Mouse (Mus musculus) lung, adult 2 months (tissue): ENCODE results near the gene Ddx28. TPM values are rescaled to one million over a fixed set of nuclear protein-coding genes. Genes with fewer than 3 reads are reported as not detected.
A peak's percentile ranks its signal among the peaks of the same experiment; 100 is the strongest.
"Not testable (repeated sequence)": the region's sequence is repeated elsewhere in the genome, so short reads cannot be mapped to it uniquely, and the experiment has no call there.

ENCODE experiments used
- DNase-seq: peaks from one replicate; pipeline ENCODE4 v3.0.0; 2022
- H3K4me1 ChIP-seq: fragments of 200-500 bp; 2 replicates; pipeline ENCODE4 v1.6.1; 2011; ENCODE audit warnings: low read length; ENCODE audit not compliant: control insufficient read depth, insufficient read depth
- H3K4me3 ChIP-seq: fragments of 200-500 bp; replicated peaks from 2 replicates; pipeline ENCODE3; 2011; ENCODE audit warnings: low read depth, mild to moderate bottlenecking, control low read depth, low read length; ENCODE audit errors: extremely low read depth
- CTCF ChIP-seq: fragments of 200-500 bp; IDR thresholded peaks from 2 replicates; pipeline ENCODE4 v1.5.1; 2011; ENCODE audit warnings: mild to moderate bottlenecking, low read length, control low read depth; ENCODE audit not compliant: insufficient read depth
- POLR2A ChIP-seq: fragments of 200-500 bp; IDR thresholded peaks from 2 replicates; pipeline ENCODE4 v1.6.1; 2011; ENCODE audit warnings: low read depth, mild to moderate bottlenecking, control low read depth, low read length, borderline replicate concordance; ENCODE audit errors: extremely low read depth
- WGBS: fragments of 180-500 bp; shearing (Covaris S2); methylation state at CpG from one replicate; pipeline ENCODE4 v1.1.7; 2018; 5-methylcytosine and 5-hydroxymethylcytosine counted together
- polyA plus RNA-seq: library from polyadenylated mRNA; depleted of rRNA; stranded (reverse); fragments of >200 nt; gene quantifications from 2 replicates; pipeline ENCODE4 v1.2.3, GENCODE M21; 2012

Gene Ddx28
- polyA plus RNA-seq, 1 experiment: 6.7 TPM

DNA sequence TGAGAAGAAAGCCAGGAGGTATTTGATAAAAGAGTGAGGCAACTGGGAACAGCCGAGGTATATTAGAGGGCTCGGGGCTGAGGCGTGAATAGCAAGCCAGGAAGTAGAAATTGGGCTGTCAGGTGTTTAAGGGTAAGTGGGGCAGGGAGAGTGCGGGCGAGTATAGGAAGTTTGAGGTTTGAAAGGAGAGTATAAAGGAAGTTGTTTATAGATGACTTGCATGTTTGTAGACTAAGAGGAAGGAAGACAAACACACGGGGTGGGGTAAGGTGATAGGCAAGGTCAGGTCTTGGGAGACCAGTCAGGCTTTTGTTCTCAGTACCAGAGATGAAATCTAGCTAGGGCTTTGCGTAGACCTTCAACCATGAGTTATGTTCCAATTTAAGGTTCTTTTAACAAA, 5.4 kb upstream of the Ddx28 start:
- Histone ChIP-seq H3K4me1 (no peaks in the 10 kb centered on the region), H3K4me3 (no peak overlapping the region)
- TF ChIP-seq POLR2A (no peak), CTCF (no peak)
- WGBS: 72% methylated on average over 7 of the region's 7 CpGs
- no peak for DNase-seq

DNA sequence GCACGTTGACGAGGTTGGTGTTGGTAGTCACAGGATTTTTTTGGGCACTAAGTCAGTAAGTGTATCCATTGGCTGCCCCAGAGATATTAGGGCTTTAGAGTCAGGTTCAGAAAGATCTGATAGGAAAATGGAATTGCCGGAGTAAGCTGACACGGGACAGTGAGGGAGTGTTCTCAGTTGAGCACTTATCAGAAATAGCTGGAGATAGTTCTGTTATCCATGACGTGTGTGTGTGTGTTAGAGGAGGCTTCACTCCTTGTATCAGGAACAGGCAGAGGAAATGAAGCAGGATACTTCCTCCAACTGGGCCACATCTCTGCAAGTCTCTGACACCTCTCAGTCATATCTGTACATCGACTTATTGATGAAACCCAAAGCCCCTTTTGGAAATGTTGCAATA, 4.6 kb upstream of the Ddx28 start:
- H3K4me3 ChIP-seq: no peak overlapping the region
- H3K4me1 ChIP-seq: no peaks in the 10 kb centered on the region
- 91% methylated on average over 6 of the region's 6 CpGs for WGBS
- TF ChIP-seq CTCF (no peak), POLR2A (no peak)
- DNase-seq: no peak

DNA sequence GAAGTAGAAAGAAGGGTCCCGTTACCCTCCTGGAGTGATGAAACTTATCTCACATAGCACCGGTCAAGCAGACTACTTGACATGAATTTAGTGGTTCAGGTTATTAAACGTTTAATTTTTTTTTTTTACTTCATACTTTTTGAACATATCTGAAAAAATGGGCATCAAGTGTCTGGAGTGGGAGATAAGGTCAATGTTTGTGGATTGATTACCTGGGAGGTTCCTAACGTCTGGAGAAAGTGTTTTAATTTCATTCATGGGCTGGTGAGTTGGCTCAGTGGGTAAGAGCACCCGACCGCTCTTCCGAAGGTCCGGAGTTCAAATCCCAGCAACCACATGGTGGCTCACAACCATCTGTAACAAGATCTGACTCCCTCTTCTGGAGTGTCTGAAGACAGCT, 521 bp upstream of the Ddx28 start:
- H3K4me3 ChIP-seq, DNase-seq, H3K4me1 ChIP-seq: not testable (repeated sequence)
- 70% methylated on average over 8 of the region's 8 CpGs for WGBS

DNA sequence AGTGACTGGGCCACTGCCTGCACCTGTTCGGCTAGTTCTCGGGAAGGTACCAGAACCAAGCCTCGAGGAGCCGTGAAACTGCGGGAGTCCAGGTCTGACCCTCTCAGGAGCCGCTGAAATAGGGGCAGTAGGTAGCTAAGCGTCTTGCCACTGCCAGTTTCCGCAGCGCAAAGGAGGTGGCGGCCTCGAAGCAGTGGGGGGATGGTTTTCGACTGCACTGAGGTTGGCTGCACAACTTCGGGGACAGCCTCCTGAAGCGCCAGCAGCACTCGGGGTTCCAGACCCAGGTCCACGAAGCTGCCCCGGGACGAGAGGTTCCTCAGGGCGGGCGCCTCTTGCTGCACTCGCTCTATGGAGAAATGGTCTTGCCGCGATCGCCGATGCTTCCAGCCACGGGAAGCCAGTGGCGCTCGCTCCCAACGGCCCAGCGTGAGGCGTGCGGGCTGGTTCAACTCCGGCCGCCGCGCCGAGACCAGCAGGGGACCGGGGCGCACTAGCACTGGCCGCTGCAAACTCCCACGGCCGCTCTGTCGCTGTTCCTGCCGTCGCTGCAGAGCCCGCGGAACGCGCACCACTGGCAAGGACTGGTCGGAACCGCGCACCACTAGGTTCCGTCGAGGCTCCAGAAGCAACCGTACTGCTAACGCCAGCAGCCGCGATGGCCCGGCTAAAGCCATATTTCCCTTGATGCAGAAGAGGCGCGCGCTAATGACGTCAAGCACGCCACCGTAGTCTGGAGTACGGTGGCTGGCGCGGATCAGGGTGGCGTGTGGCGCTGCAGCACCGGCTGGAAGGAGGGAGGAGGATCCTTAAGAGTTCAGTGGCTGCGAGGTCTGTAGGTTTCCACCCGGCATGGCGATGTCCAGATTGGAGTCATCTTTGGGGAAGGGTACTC, 687 bp downstream of the Ddx28 start:
- Histone ChIP-seq H3K4me3 (peak overlapping the region; percentile 97), H3K4me1 (peaks cover 3% of the 10 kb centered on the region; the same call in 1 of the 2 replicates)
- DNase-seq: peak; percentile 89
- WGBS: 1% methylated on average over 74 of the region's 74 CpGs
- TF ChIP-seq CTCF: no peak
- TF ChIP-seq POLR2A: peak; percentile 80; the same call in 1 of the 2 replicates

DNA sequence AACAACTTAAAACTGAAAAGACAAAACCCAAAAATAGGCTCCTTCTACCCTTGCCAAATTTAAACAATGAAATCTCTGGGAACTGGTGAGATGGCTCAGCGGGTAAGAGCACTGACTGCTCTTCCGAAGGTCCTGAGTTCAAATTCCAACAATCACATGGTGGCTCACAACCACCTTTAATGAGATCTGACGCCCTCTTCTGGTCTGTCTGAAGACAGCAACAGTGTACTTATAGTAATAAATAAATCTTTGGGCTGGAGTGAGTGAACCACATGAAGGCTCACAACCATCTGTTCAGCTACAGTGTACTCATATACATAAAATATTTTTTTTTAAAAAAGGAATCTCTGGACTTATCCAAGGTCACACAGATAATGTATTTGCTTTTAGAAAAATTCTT, 3.8 kb downstream of the Ddx28 start:
- H3K4me3 ChIP-seq, DNase-seq, H3K4me1 ChIP-seq: not testable (repeated sequence)
- WGBS: 60% methylated on average over 3 of the region's 3 CpGs

DNA sequence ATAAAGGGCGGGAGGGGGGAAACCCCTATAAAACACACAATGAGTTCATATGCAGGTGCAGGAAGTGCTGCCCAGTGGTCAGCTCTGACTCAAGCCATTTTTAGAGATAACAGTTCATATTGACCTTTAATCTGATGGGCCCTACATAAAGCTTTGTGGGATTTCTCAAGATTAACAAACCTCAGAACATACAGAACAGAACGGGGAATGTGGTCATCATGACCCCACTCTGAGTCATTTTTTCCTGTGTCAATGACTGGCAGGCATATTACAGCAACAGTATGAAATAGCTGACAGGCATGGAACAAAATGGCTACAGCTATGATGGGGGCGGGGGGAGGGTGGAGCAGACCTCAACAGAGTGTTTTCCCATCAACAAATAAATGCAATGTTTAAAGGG, 4.5 kb downstream of the Ddx28 start:
- no peak overlapping the region for H3K4me3 ChIP-seq
- no peak for DNase-seq
- H3K4me1 ChIP-seq: peaks cover 3% of the 10 kb centered on the region; the same call in 1 of the 2 replicates
- WGBS: 64% methylated on average over 3 of the region's 3 CpGs
- TF ChIP-seq POLR2A (no peak), CTCF (no peak)

DNA sequence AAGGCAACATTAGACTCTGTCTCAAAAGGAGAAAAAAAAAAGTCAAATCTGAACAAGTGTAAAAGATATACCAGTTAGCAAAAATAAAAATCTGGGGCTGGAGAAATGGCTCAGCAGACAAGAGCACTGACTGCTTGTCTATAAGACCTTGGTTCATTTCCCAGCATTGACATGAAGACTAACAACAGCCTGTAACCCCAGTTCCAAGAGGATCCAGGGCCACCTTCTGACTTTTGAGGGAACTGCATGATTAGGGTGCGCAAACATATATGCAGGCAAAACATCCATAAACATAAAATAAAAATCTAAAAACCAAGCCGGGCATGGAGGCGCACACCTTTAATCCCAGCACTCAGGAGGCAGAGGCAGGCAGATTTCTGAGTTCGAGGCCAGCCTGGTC, 5.3 kb downstream of the Ddx28 start:
- no peak for TF ChIP-seq POLR2A
- no peak for TF ChIP-seq CTCF
- peaks cover 3% of the 10 kb centered on the region; the same call in 1 of the 2 replicates for H3K4me1 ChIP-seq
- DNase-seq: no peak
- H3K4me3 ChIP-seq: no peak overlapping the region
- 80% methylated on average over 4 of the region's 4 CpGs for WGBS

DNA sequence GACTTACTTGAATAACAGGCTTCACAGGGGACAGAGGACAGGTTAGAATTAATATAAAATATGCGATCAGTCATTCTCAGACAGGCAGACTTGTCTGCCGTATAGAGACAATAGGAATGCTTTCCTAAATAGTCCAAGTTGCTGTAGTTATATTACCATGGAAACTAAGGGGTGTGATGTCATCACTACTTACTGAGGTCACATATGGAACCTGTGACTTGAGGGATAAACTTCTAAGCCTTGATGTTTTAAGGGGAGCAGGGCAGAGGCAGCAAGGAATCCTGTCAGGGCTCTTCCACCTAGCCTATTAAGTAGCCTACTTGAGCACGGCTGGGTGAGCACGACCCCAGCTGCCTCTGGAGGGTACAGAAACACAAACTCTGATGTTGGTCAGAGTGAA, 5.8 kb downstream of the Ddx28 start, which contains the start of gene Dpep2nb:
Gene Dpep2nb (minus strand): TSS at position 101 of the 400 bp plus-strand sequence.
- TF ChIP-seq CTCF: no peak
- no peak for TF ChIP-seq POLR2A
- no peak for DNase-seq
- Histone ChIP-seq H3K4me3 (no peak within 1 kb of the TSS), H3K4me1 (peaks cover 3% of the 10 kb centered on the region; the same call in 1 of the 2 replicates)
- WGBS: 73% methylated on average over 4 of the region's 4 CpGs

DNA sequence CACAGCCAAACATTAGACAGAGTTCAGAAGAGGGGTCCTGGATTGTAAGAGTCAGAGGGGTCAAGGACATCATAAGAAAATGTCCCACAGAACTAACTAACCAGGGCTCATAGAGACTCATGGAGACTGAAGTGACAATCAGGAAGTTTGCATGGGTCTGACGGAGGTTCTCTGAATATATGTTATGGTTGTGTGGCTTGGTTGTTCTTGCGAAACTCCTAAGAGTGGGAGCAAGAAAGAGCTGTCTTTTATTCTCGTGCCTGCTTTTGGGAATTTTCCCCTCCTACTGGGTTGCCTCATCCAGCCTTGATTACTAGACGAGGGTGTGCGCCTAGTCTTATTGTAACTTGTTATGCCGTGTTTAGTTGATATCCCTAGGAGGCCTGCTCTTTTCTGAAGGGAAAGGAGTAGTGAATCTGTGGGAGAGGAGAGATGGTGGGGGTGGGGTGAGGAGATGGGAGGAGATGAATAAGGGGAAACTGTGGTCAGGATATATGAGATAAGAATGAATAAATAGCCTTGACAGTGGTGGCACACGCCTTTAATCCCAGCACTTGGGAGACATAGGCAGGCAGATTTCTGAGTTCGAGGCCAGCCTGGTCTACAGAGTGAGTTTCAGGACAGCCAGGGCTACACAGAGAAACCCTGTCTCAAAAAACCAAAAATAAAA, 7.0 kb downstream of the Ddx28 start:
- no peak for DNase-seq
- WGBS: 67% methylated on average over 8 of the region's 8 CpGs
- TF ChIP-seq POLR2A (no peak), CTCF (no peak)
- no peak overlapping the region for H3K4me3 ChIP-seq
- H3K4me1 ChIP-seq: no peaks in the 10 kb centered on the region; the same call in 1 of the 2 replicates

DNA sequence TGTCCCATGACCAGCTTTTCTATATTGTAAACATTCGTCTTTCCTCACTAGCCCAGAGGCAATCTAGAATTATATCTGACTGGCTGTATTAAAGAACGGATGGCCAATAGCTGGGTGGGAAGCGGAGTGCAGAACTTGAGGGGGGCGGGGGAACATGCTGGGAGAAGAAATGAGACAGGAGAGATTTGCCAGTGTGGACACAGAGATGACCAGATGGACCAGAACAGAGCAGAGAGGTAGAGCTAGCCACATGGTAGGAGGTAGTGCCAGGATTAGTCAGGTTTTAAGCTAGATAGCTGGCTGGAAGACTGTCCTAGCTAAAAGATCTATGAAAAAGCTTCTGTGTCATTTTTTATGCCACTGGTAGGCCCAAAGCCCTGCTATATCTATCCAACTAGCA, 9.8 kb downstream of the Ddx28 start:
- no peak for TF ChIP-seq CTCF
- TF ChIP-seq POLR2A: no peak
- no peak for DNase-seq
- WGBS: 84% methylated on average over 4 of the region's 4 CpGs
- Histone ChIP-seq H3K4me3 (no peak overlapping the region), H3K4me1 (no peaks in the 10 kb centered on the region)
